Mouse (Mus musculus): ENCODE results near the gene Hist1h2ae. TPM values are rescaled to one million over a fixed set of nuclear protein-coding genes. Genes with fewer than 3 reads are reported as not detected.
A peak's percentile ranks its signal among the peaks of the same experiment; 100 is the strongest.
"Not testable (repeated sequence)": the region's sequence is repeated elsewhere in the genome, so short reads cannot be mapped to it uniquely, and the experiment has no call there.

The Hist1h2ae gene
- total RNA-seq, 2 experiments from 2014 or later, result 2.6 to 3.4 TPM

- intact Hi-C loops (cut with DNase I), result loop anchor here (1.0 to 10.0 kb wide), 5 partner anchors 38 to 1870 kb away; partner anchors contain the start of genes Hist1h1b, Hist1h1c, Hist1h1e and Hist1h2ai
- peak; percentile 73 to 80 for DNase-seq
Observed at GRCm38 (mm10) chr13:23585029-23585441, 14.0 kb upstream of the Hist1h2ae start.

- intact Hi-C loops (cut with DNase I), result loop anchor here (2.0 to 10.0 kb wide), 8 partner anchors 38 to 1870 kb away; partner anchors contain the start of genes Hist1h1b, Hist1h1e, Hist1h1t and Hist1h2ac
- DNase-seq, result no peak
Observed at GRCm38 (mm10) chr13:23584331-23584730, 13.3 kb upstream of the Hist1h2ae start.

- intact Hi-C loops (cut with DNase I), result loop anchor here (2.0 to 10.0 kb wide), 8 partner anchors 39 to 1869 kb away; partner anchors contain the start of genes Hist1h1b, Hist1h1e, Hist1h1t and Hist1h2ac
- DNase-seq, result no peak
Observed at GRCm38 (mm10) chr13:23583387-23584068, 12.5 kb upstream of the Hist1h2ae start.

- intact Hi-C loops (cut with DNase I), result loop anchor here (5.0 to 10.0 kb wide), 7 partner anchors 50 to 1868 kb away; partner anchors contain the start of genes Hist1h1b, Hist1h1t, Hist1h2ac and Hist1h2af
- DNase-seq, result no peak
Observed at GRCm38 (mm10) chr13:23582219-23583056, 11.4 kb upstream of the Hist1h2ae start.

GRCm38 (mm10) chr13:23581408-23582218 is 10.6 kb upstream of the Hist1h2ae start, which contains the start of gene Hist1h4d:
TSS of gene Hist1h4d (plus strand) at chr13:23581598.
- intact Hi-C loops (cut with DNase I), result loop anchor here (5.0 to 10.0 kb wide), 7 partner anchors 49 to 1867 kb away; partner anchors contain the start of genes Hist1h1b, Hist1h1t, Hist1h2ac and Hist1h2af
- peak; percentile 97 to 98 for DNase-seq

- intact Hi-C loops (cut with DNase I), result no loop called here
- DNase-seq, result no peak
Observed at GRCm38 (mm10) chr13:23577835-23578234, 6.8 kb upstream of the Hist1h2ae start.

- intact Hi-C loops (cut with DNase I), result no loop called here
- DNase-seq, result no peak
Observed at GRCm38 (mm10) chr13:23576906-23577639, 6.1 kb upstream of the Hist1h2ae start.

GRCm38 (mm10) chr13:23576351-23576881 is 5.4 kb upstream of the Hist1h2ae start:
- DNase-seq, result no peak
- intact Hi-C loops (cut with DNase I), result no loop called here

GRCm38 (mm10) chr13:23575864-23576313 is 4.9 kb upstream of the Hist1h2ae start:
- intact Hi-C loops (cut with DNase I); DNase-seq: not testable (repeated sequence)

- peak in 1 of 2 experiments; percentile 55 for DNase-seq
- intact Hi-C loops (cut with DNase I), result no loop called here
Observed at GRCm38 (mm10) chr13:23575271-23575851, 4.3 kb upstream of the Hist1h2ae start, which contains the start of gene Hist1h3d. TSS of gene Hist1h3d (plus strand) at chr13:23575763.

GRCm38 (mm10) chr13:23574546-23575170 is 3.6 kb upstream of the Hist1h2ae start:
- intact Hi-C loops (cut with DNase I); DNase-seq: not testable (repeated sequence)

- intact Hi-C loops (cut with DNase I), result not testable (repeated sequence)
- peak; percentile 77 to 82 for DNase-seq
Observed at GRCm38 (mm10) chr13:23573898-23574524, 3.0 kb upstream of the Hist1h2ae start, which contains the start of the genes Hist1h2bf and Hist1h2ad. TSS of gene Hist1h2bf (minus strand) at chr13:23574196. TSS of gene Hist1h2ad (plus strand) at chr13:23574381.

GRCm38 (mm10) chr13:23573034-23573897 is 2.2 kb upstream of the Hist1h2ae start:
- intact Hi-C loops (cut with DNase I); DNase-seq: not testable (repeated sequence)

- DNase-seq, result no peak
- intact Hi-C loops (cut with DNase I), result no loop called here
Observed at GRCm38 (mm10) chr13:23572218-23573033, 1.4 kb upstream of the Hist1h2ae start.

GRCm38 (mm10) chr13:23571504-23572217 is 641 bp upstream of the Hist1h2ae start:
- DNase-seq; intact Hi-C loops (cut with DNase I): not testable (repeated sequence)
